Mouse (Mus musculus) heart, postnatal 0 days (tissue): Measurements from ENCODE around the gene Cep112. TPM values are rescaled to one million over a fixed set of nuclear protein-coding genes. Genes with fewer than 3 reads are reported as not detected.

Experiments
- ATAC-seq: fragments of 200-750 bp; cut with Nextera tagmentation; 2 replicates; pipeline ENCODE4 v1.8.0; 2017; ENCODE audit warnings: low read depth, moderate number of reproducible peaks, moderate library complexity; ENCODE audit not compliant: insufficient read depth
- DNase-seq: peaks from one replicate; pipeline ENCODE4 v3.0.0-alpha.2; 2016; ENCODE audit warnings: low spot score
- H3K27ac ChIP-seq: fragments of 300-500 bp; sonication (generic); 2 replicates; pipeline ENCODE4 v1.5.1; 2014; ENCODE audit warnings: low read depth, mild to moderate bottlenecking
- H3K27me3 ChIP-seq: fragments of 300-500 bp; sonication (generic); 2 replicates; pipeline ENCODE4 v1.6.1; 2014; ENCODE audit warnings: low read length, mixed read lengths; ENCODE audit not compliant: control insufficient read depth, insufficient read depth
- H3K36me3 ChIP-seq: fragments of 300-500 bp; sonication (generic); replicated peaks from 2 replicates; pipeline ENCODE4 v1.6.1; 2014; ENCODE audit warnings: low read length, mixed read lengths; ENCODE audit not compliant: control insufficient read depth, insufficient read depth
- H3K4me1 ChIP-seq: fragments of 300-500 bp; sonication (generic); 2 replicates; pipeline ENCODE4 v1.6.1; 2014; ENCODE audit warnings: antibody characterized with exemption; ENCODE audit not compliant: control insufficient read depth, insufficient read depth
- H3K4me2 ChIP-seq: fragments of 300-500 bp; sonication (generic); 2 replicates; pipeline ENCODE4 v1.6.1; 2014; ENCODE audit warnings: low read depth, mild to moderate bottlenecking, low read length, moderate library complexity
- H3K4me3 ChIP-seq: fragments of 300-500 bp; sonication (generic); 2 replicates; pipeline ENCODE4 v1.5.1; 2014; ENCODE audit warnings: low read depth, low read length
- H3K9ac ChIP-seq: fragments of 300-500 bp; sonication (generic); replicated peaks from 2 replicates; pipeline ENCODE4 v1.6.1; 2014; ENCODE audit warnings: low read depth, low read length, mixed read lengths
- H3K9me3 ChIP-seq: fragments of 300-500 bp; sonication (generic); replicated peaks from 2 replicates; pipeline ENCODE4 v1.6.1; 2016; ENCODE audit warnings: low read length; ENCODE audit not compliant: control insufficient read depth
- CTCF ChIP-seq: IDR thresholded peaks from 2 replicates; pipeline ENCODE4 v1.5.1; 2016; ENCODE audit warnings: antibody characterized with exemption, control low read depth, low read depth
- EP300 ChIP-seq: IDR thresholded peaks from 2 replicates; pipeline ENCODE4 v1.6.1; 2016; ENCODE audit warnings: antibody characterized with exemption, low read depth
- WGBS: fragments of 180-500 bp; shearing (Covaris S2); extraction: QIAGEN DNeasy Blood & Tissue Kit; methylation state at CpG from one replicate; pipeline ENCODE4 v1.1.7; 2014; 5-methylcytosine and 5-hydroxymethylcytosine counted together
- polyA plus RNA-seq: library from polyadenylated mRNA; unstranded; fragments of >200 nt; fragmentation: Nextera tagmentation; extraction: Ambion mirVana; gene quantifications from 2 replicates; pipeline ENCODE4 v1.2.1, GENCODE M21; 2015
- total RNA-seq: library from RNA; depleted of rRNA; stranded (reverse); fragments of >200 nt; gene quantifications from 2 replicates; pipeline ENCODE4 v1.2.3, GENCODE M21; 2014; ENCODE audit warnings: low replicate concordance

Gene Cep112
- total and polyA plus RNA-seq, 2 experiments from 2014 or later, result 1.2 to 5.8 TPM

DNA sequence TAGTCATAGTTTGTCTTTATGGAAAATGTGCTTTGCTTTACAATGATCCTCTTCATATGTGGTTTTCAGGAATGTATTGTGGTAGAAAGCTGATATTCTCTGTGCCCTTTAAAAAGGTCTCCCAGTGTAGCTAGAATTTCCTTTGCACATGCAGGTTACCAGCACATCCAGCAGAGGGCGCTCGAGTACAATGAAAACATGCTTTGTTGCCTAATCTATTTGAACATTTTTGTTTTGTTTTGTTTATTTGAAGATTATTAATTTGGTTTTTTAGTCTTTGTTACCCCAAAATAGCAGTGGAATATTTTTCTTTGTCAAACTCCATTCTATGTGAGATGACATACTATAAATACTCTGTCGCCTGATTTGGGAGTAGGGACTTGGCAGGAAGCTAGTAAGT is 24.8 kb downstream of the Cep112 start:
- ATAC-seq (no peak), DNase-seq (peak; percentile 25)
- H3K36me3 ChIP-seq, result no peaks in the 10 kb centered on the region
- no peak overlapping the region for H3K4me3 ChIP-seq
- no peaks in the 10 kb centered on the region for H3K27me3 ChIP-seq
- no peak overlapping the region for H3K27ac ChIP-seq
- WGBS, result 30% methylated on average over 3 of the region's 3 CpGs
- peak; percentile 92 for TF ChIP-seq CTCF
- TF ChIP-seq EP300, result no peak
- no peak overlapping the region for H3K9ac ChIP-seq
- no peak overlapping the region for H3K4me2 ChIP-seq
- peaks cover 5% of the 10 kb centered on the region; the same call in 1 of the 2 replicates for H3K9me3 ChIP-seq
- H3K4me1 ChIP-seq, result no peaks in the 10 kb centered on the region

DNA sequence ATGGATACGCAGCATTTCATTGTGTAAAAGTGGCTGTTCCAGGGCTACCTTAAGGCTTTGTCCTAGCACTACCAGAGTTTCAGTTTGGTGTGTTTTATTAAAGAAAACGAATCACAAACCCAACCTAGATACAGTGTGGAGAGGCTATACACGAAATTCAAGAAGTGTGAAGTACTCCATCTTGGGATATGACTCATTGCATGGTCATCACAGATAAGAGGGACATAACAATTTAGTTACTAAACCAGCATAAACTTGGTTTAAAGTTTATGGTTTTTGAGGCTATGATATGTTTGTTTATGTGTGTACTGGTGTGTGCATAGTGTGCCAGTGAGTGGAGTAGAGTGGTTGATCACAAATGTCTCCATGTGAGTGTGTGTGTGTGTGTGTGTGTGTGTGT is 34.6 kb downstream of the Cep112 start:
- H3K27me3 ChIP-seq, result no peaks in the 10 kb centered on the region
- H3K36me3 ChIP-seq, result 0 out of 2 replicates have a peak, but pooled peaks cover 9% of the 10 kb centered on the region
- no peak for ATAC-seq
- no peak overlapping the region for H3K4me3 ChIP-seq
- 0 out of 2 replicates have a peak, but pooled peaks cover 3% of the 10 kb centered on the region for H3K9me3 ChIP-seq
- H3K4me2 ChIP-seq, result no peak overlapping the region
- no peak for DNase-seq
- no peak for TF ChIP-seq CTCF
- no peak for TF ChIP-seq EP300
- WGBS, result 74% methylated on average over 3 of the region's 3 CpGs
- peaks cover 4% of the 10 kb centered on the region; the same call in 1 of the 2 replicates for H3K4me1 ChIP-seq
- no peak overlapping the region for H3K9ac ChIP-seq
- no peak overlapping the region for H3K27ac ChIP-seq

DNA sequence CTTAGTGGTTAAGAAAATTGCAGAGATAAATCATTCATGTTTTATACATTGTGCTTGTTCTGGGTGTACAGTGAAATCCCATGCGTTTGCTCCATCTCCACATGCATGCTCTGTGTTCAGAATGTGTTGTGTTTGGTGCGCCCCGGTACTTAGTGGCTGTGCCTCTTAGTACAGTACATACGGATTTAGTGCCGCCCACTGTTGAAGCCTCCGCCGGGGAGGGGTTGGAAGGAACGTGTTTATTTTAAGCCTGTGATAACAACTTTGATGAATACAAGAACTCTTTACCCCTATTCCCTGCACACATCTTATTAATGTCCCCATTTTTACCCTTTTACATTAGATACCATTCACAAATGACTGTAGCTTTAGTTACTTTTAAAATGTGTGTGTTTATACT is 39.1 kb downstream of the Cep112 start:
- ATAC-seq (no peak), DNase-seq (peak; percentile 51)
- no peak overlapping the region for H3K27ac ChIP-seq
- 0 out of 2 replicates have a peak overlapping the region, but pooled peaks have one; percentile 25 for H3K4me2 ChIP-seq
- 0 out of 2 replicates have a peak, but pooled peaks cover 9% of the 10 kb centered on the region for H3K36me3 ChIP-seq
- H3K4me1 ChIP-seq, result peaks cover 4% of the 10 kb centered on the region; the same call in 1 of the 2 replicates
- H3K4me3 ChIP-seq, result no peak overlapping the region
- WGBS, result 29% methylated on average over 8 of the region's 8 CpGs
- no peak overlapping the region for H3K9ac ChIP-seq
- H3K27me3 ChIP-seq, result no peaks in the 10 kb centered on the region
- TF ChIP-seq CTCF, result no peak
- no peak for TF ChIP-seq EP300
- no peaks in the 10 kb centered on the region for H3K9me3 ChIP-seq

DNA sequence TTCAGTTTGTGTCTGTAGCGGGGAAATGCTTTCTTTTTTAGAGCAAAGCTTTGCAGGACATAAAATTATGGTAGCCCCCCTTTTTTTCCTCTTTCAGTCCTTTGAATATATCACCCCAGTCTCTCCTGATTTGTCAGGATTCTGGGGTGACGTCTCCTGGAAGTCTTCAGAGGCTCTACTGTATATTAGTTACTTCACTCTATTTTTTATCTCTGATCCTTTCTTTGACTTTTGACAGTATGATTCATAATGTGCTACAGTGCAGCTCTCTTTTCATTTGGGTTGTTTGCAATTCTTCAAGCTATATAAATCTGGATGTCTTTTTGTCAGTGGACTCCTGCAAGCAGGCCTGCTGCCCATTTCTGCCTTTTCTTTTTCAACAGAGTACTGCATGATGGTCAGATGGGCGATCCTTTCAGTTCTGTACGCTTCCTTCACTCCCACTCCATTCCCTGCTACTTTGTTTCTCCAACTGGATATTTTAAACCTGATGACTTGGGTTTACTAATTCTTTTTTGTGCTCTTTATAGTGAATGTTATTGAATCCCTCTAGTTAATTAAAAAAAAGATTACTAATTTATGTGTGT is 39.8 kb downstream of the Cep112 start:
- no peak for ATAC-seq
- Histone ChIP-seq H3K4me2 (no peak overlapping the region), H3K27me3 (no peaks in the 10 kb centered on the region), H3K4me1 (peaks cover 4% of the 10 kb centered on the region; the same call in 1 of the 2 replicates), H3K9me3 (no peaks in the 10 kb centered on the region), H3K4me3 (no peak overlapping the region), H3K9ac (no peak overlapping the region), H3K36me3 (0 out of 2 replicates have a peak, but pooled peaks cover 9% of the 10 kb centered on the region), H3K27ac (no peak overlapping the region)
- 79% methylated on average over 4 of the region's 4 CpGs for WGBS
- TF ChIP-seq EP300, result no peak
- TF ChIP-seq CTCF, result no peak
- DNase-seq, result no peak

DNA sequence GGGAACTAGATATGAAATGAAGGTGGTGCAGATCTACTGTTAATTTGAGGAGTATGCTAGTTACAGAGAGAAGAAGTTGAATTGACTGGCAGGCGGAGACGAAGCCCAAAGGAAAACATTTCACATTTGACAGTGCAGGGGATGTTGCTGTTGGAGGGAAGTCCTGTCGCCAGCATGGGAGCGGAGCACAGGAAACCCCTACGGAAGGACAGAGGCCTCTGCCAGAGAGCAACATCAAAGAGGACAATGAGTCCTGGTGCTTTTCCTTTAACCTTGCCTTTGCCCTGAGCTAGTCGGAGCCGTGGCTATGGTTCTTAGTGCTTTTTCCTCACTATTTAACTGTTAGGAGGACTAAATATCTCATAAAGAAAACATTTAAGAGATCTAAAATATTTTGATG is 50.7 kb downstream of the Cep112 start:
- H3K4me3 ChIP-seq, result no peak overlapping the region
- no peaks in the 10 kb centered on the region for H3K36me3 ChIP-seq
- 46% methylated on average over 7 of the region's 7 CpGs for WGBS
- no peak overlapping the region for H3K4me2 ChIP-seq
- DNase-seq (peak; percentile 5), ATAC-seq (no peak)
- no peaks in the 10 kb centered on the region for H3K9me3 ChIP-seq
- no peak overlapping the region for H3K9ac ChIP-seq
- TF ChIP-seq EP300, result no peak
- no peak for TF ChIP-seq CTCF
- H3K27me3 ChIP-seq, result no peaks in the 10 kb centered on the region
- no peaks in the 10 kb centered on the region for H3K4me1 ChIP-seq
- H3K27ac ChIP-seq, result no peak overlapping the region

DNA sequence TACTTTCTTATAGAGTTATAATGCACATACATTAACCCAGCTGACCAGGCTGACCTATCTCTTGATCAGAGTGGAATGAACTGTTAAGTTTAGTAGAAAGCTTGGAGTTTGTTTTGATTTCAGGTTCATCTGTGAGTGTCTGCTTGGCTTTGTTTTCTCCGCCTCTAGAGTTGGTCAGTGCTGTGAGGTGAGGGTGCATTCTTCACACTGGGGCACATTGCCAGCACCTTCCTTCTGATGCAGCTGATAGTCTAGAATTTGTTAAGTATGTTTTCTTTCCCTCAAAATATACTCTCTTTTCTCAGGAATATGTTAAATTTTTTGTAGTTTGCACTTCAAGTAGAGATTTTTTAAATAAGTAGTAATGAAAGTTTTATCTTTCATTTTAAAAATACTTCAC is 51.2 kb downstream of the Cep112 start:
- no peak for ATAC-seq
- Histone ChIP-seq H3K9ac (no peak overlapping the region), H3K4me1 (no peaks in the 10 kb centered on the region), H3K4me3 (no peak overlapping the region), H3K9me3 (no peaks in the 10 kb centered on the region), H3K4me2 (no peak overlapping the region), H3K27me3 (no peaks in the 10 kb centered on the region), H3K36me3 (no peaks in the 10 kb centered on the region), H3K27ac (no peak overlapping the region)
- no peak for TF ChIP-seq EP300
- TF ChIP-seq CTCF, result no peak
- DNase-seq, result no peak
- WGBS, result 78% methylated on average over 1 of the region's 1 CpGs
